Mouse (Mus musculus) ES-E14 (cell line): Measurements from ENCODE around the gene Slc1a2.

Source experiments
- CHD2 ChIP-seq: IDR thresholded peaks from 2 replicates; pipeline ENCODE4 v1.6.1; 2014; ENCODE audit warnings: mild to moderate bottlenecking, low read depth, low read length, inconsistent platforms
- HCFC1 ChIP-seq: IDR thresholded peaks from 2 replicates; pipeline ENCODE4 v1.6.1; 2012; ENCODE audit warnings: low read length, inconsistent platforms, borderline replicate concordance; ENCODE audit not compliant: insufficient read depth
- MAFK ChIP-seq: IDR thresholded peaks from 2 replicates; pipeline ENCODE4 v1.6.1; 2014; ENCODE audit warnings: mild to moderate bottlenecking, low read depth, low read length, inconsistent platforms; ENCODE audit not compliant: insufficient read depth
- ZC3H11A ChIP-seq: IDR thresholded peaks from 2 replicates; pipeline ENCODE4 v1.6.1; 2012; ENCODE audit warnings: low read depth, mild to moderate bottlenecking, inconsistent platforms, low read length, borderline replicate concordance
- ZNF384 ChIP-seq: IDR thresholded peaks from 2 replicates; pipeline ENCODE4 v1.6.1; 2012; ENCODE audit warnings: low read depth, low read length, inconsistent platforms

DNA sequence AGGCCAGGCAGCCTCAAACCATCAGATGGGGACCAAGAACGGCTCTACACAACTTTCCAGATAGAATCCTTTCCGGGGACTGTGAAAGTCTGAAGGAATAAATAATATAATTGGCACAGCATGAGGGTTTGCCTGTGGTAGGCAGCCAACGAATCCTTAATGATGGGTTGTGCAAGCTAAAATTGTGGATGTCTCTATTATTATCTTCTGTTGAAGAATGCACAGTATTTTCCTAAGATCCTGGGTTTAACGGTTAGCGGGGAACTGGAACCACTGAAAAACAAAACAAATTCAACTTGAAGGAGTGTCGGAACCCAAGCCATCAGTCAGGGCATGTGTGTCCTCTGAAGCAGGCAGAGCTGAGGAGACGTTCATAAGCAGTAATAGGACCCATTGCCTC, 124.3 kb downstream of the Slc1a2 start:
- TF ChIP-seq ZNF384, result no peak
- no peak for TF ChIP-seq MAFK
- TF ChIP-seq CHD2, result no peak
- TF ChIP-seq HCFC1, result no peak
- TF ChIP-seq ZC3H11A, result no peak
